Mouse (Mus musculus) neutrophil, adult 65 days (primary cell): ENCODE results near the gene Gsc2. TPM values are rescaled to one million over a fixed set of nuclear protein-coding genes. Genes with fewer than 3 reads are reported as not detected.

Experiments used
- total RNA-seq: library from RNA; stranded (reverse); gene quantifications from 2 replicates; pipeline ENCODE4 v1.2.4, GENCODE M21; 2023

Gene Gsc2
- not detected in 2 replicates for total RNA-seq

GRCm38 (mm10) chr16:17914307-17915249 lies at the start of gene Gsc2:
Gene Gsc2 (minus strand): TSS chr16:17915059.

GRCm38 (mm10) chr16:17928087-17928580 lies 13.3 kb upstream of the Gsc2 start, which contains the start of gene Slc25a1:
Gene Slc25a1 (minus strand): TSS chr16:17928219.

GRCm38 (mm10) chr16:17911052-17911595 lies 3.7 kb downstream of the Gsc2 start, which contains the start of gene Ess2:
Gene Ess2 (minus strand): TSS chr16:17911348.

GRCm38 (mm10) chr16:17898462-17898861 lies 16.4 kb downstream of the Gsc2 start, which contains the start of the genes Dgcr2 and Tssk2:
Gene Dgcr2 (minus strand): TSS chr16:17898562.
Gene Tssk2 (plus strand): TSS chr16:17898637.

GRCm38 (mm10) chr16:17893923-17894322 lies 20.9 kb downstream of the Gsc2 start, which contains the start of gene Tssk1:
Gene Tssk1 (plus strand): TSS chr16:17894223.

GRCm38 (mm10) chr16:17891567-17891959 lies 23.3 kb downstream of the Gsc2 start, which contains the start of gene Gm20518:
Gene Gm20518 (minus strand): TSS chr16:17891671.

Other genes with a start within 250 kb of the Gsc2 start
- 68.2 and 84.3 TPM in 2 replicates for gene Med15, start 182.2 kb downstream of the Gsc2 start, total RNA-seq
- 6.2 and 6.7 TPM in 2 replicates for gene Klhl22, start 155.4 kb downstream of the Gsc2 start, total RNA-seq
- gene Scarf2, start 117.8 kb downstream of the Gsc2 start, total RNA-seq: 0.25 TPM in 1 of 2 replicates, not detected in the other
- not detected in 2 replicates for gene B830017H08Rik, start 81.9 kb downstream of the Gsc2 start, total RNA-seq
- gene Car15, start 76.7 kb downstream of the Gsc2 start, total RNA-seq: 1.9 and 3.6 TPM in 2 replicates
- 0.45 and 1.0 TPM in 2 replicates for gene Gm20518, start 23.4 kb downstream of the Gsc2 start, total RNA-seq
- gene Tssk1, start 20.8 kb downstream of the Gsc2 start, total RNA-seq: not detected in 2 replicates
- gene Dgcr2, start 16.5 kb downstream of the Gsc2 start, total RNA-seq: 28.0 and 40.9 TPM in 2 replicates
- not detected in 2 replicates for gene Tssk2, start 16.4 kb downstream of the Gsc2 start, total RNA-seq
- 33.3 and 50.8 TPM in 2 replicates for gene Ess2, start 3.7 kb downstream of the Gsc2 start, total RNA-seq
- 8.8 and 12.8 TPM in 2 replicates for gene Slc25a1, start 13.2 kb upstream of the Gsc2 start, total RNA-seq
- 1.2 TPM in 1 of 2 replicates, not detected in the other for gene Vpreb2, start 65.4 kb upstream of the Gsc2 start, total RNA-seq
- gene Dgcr6, start 137.8 kb upstream of the Gsc2 start, total RNA-seq: 7.3 and 10.1 TPM in 2 replicates
- 7.2 and 8.8 TPM in 2 replicates for gene Prodh, start 175.1 kb upstream of the Gsc2 start, total RNA-seq
- gene Rtn4r, start 212.6 kb upstream of the Gsc2 start, total RNA-seq: 0.20 TPM in 1 of 2 replicates, not detected in the other